Mouse (Mus musculus): ENCODE measurements around the gene Lman1l.
A peak's percentile ranks its signal among the peaks of the same experiment; 100 is the strongest.

The Lman1l gene

GRCm38 (mm10) chr9:57644944-57645893 is 24.6 kb upstream of the Lman1l start:
- DNase-seq (ENCODE audit: extremely low read depth, low read depth) = no peak

GRCm38 (mm10) chr9:57644442-57644943 is 23.9 kb upstream of the Lman1l start:
- no peak for DNase-seq (ENCODE audit: extremely low read depth, low read depth)

GRCm38 (mm10) chr9:57643856-57644180 is 23.2 kb upstream of the Lman1l start:
- DNase-seq (ENCODE audit: extremely low read depth, low read depth) = peak; percentile 86

GRCm38 (mm10) chr9:57643169-57643855 is 22.7 kb upstream of the Lman1l start:
- no peak for DNase-seq (ENCODE audit: extremely low read depth, low read depth)

- DNase-seq (ENCODE audit: extremely low read depth, low read depth) = no peak
These were observed 21.4 kb upstream of the Lman1l start for GRCm38 (mm10) chr9:57641775-57642550.

- DNase-seq (ENCODE audit: extremely low read depth, low read depth) = no peak
These were observed 20.4 kb upstream of the Lman1l start for GRCm38 (mm10) chr9:57641022-57641421.

- peak; percentile 93 for DNase-seq (ENCODE audit: extremely low read depth, low read depth)
These were observed 19.8 kb upstream of the Lman1l start for GRCm38 (mm10) chr9:57640384-57640783.

GRCm38 (mm10) chr9:57639661-57640328 is 19.2 kb upstream of the Lman1l start:
- no peak for DNase-seq (ENCODE audit: extremely low read depth, low read depth)

GRCm38 (mm10) chr9:57638651-57639459 is 18.3 kb upstream of the Lman1l start:
- no peak for DNase-seq (ENCODE audit: extremely low read depth, low read depth)

- DNase-seq (ENCODE audit: extremely low read depth, low read depth) = no peak
These were observed 17.3 kb upstream of the Lman1l start for GRCm38 (mm10) chr9:57637741-57638322.

- no peak for DNase-seq (ENCODE audit: extremely low read depth, low read depth)
These were observed 16.7 kb upstream of the Lman1l start for GRCm38 (mm10) chr9:57637272-57637671.

- DNase-seq (ENCODE audit: extremely low read depth, low read depth) = no peak
These were observed 13.0 kb upstream of the Lman1l start for GRCm38 (mm10) chr9:57633481-57634024.

GRCm38 (mm10) chr9:57629118-57629874 is 8.7 kb upstream of the Lman1l start:
- DNase-seq (ENCODE audit: extremely low read depth, low read depth) = no peak

- no peak for DNase-seq (ENCODE audit: extremely low read depth, low read depth)
These were observed 8.1 kb upstream of the Lman1l start for GRCm38 (mm10) chr9:57628717-57629116.

- DNase-seq (ENCODE audit: extremely low read depth, low read depth) = no peak
These were observed 7.3 kb upstream of the Lman1l start for GRCm38 (mm10) chr9:57627892-57628291.

GRCm38 (mm10) chr9:57627191-57627590 is 6.6 kb upstream of the Lman1l start:
- no peak for DNase-seq (ENCODE audit: extremely low read depth, low read depth)

GRCm38 (mm10) chr9:57625674-57626500 is 5.3 kb upstream of the Lman1l start:
- no peak for DNase-seq (ENCODE audit: extremely low read depth, low read depth)

- DNase-seq (ENCODE audit: extremely low read depth, low read depth) = no peak
These were observed 3.7 kb upstream of the Lman1l start for GRCm38 (mm10) chr9:57624295-57624694.
